Mouse (Mus musculus) spleen, embryonic (tissue): ENCODE measurements around the gene Cyp4a10.
"Not testable (repeated sequence)": the region's sequence is repeated elsewhere in the genome, so short reads cannot be mapped to it uniquely, and the experiment has no call there.

Experiments used
- CTCF ChIA-PET: fragments of 350-600 bp; sonication (Branson Sonifier 250); formaldehyde crosslinking; loops from one replicate; lab custom pipeline; 2022; lab: Charles Lee

The Cyp4a10 gene

GRCm38 (mm10) chr4:115518000-115518399 lies at the start of gene Cyp4a10:
Cyp4a10 (plus strand) TSS chr4:115518264.
- CTCF ChIA-PET = not testable (repeated sequence)

GRCm38 (mm10) chr4:115473585-115473984 lies 44.5 kb upstream of the Cyp4a10 start:
- CTCF ChIA-PET = not testable (repeated sequence)

GRCm38 (mm10) chr4:115476051-115476450 lies 42.0 kb upstream of the Cyp4a10 start:
- CTCF ChIA-PET = not testable (repeated sequence)

- CTCF ChIA-PET = no interaction called here
These were observed 36.9 kb upstream of the Cyp4a10 start for GRCm38 (mm10) chr4:115481006-115481652.

DNA sequence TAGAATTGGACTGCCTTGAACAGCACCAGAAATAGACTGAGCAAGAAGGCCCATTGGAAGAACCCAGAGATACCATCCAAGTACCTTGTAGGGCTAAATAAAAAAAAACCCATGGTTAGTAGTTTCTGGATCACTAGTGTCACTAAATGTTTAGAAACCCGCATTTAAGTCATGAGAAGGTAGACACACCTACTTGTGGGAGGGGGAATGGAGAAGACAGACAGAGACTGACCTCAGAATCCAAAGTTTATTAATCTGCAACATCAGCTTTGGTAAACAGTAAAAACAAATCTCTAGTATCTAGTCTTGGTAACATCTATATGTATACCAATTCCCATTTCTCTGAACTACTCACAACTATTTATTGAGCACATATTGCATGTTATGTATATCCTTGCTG lies 22.1 kb upstream of the Cyp4a10 start, which contains the start of gene Cyp4a14:
Gene Cyp4a14 (minus strand): TSS at position 142 of the 400 bp plus-strand sequence.
- CTCF ChIA-PET = no interaction called here

- CTCF ChIA-PET = no interaction called here
These were observed 20.6 kb upstream of the Cyp4a10 start for GRCm38 (mm10) chr4:115497466-115497865.

DNA sequence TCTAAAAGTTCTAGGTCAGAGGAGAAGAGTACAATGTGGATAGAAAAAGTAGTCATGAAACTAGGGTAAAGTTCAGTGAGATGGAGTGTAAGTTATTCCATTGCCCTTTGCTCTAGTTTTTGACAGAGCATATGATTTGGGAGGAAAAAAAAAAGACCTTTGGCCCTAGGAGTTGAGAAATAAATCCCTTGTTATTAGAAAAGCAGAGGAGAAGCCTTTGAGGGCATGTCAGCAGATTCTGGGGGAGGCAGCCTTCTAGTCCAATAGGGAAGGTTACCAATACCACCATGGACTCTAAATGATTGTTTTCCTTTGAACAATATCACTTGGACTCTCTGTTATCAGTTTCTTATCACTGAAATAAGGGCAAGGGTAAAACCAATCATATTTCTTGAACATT lies 4.1 kb upstream of the Cyp4a10 start:
- CTCF ChIA-PET = not testable (repeated sequence)

- CTCF ChIA-PET = no interaction called here
These were observed 1.4 kb downstream of the Cyp4a10 start for GRCm38 (mm10) chr4:115519444-115519843.

- CTCF ChIA-PET = no interaction called here
These were observed 3.7 kb downstream of the Cyp4a10 start for GRCm38 (mm10) chr4:115521766-115522165.

- CTCF ChIA-PET = no interaction called here
These were observed 27.0 kb downstream of the Cyp4a10 start for GRCm38 (mm10) chr4:115545101-115545500.

DNA sequence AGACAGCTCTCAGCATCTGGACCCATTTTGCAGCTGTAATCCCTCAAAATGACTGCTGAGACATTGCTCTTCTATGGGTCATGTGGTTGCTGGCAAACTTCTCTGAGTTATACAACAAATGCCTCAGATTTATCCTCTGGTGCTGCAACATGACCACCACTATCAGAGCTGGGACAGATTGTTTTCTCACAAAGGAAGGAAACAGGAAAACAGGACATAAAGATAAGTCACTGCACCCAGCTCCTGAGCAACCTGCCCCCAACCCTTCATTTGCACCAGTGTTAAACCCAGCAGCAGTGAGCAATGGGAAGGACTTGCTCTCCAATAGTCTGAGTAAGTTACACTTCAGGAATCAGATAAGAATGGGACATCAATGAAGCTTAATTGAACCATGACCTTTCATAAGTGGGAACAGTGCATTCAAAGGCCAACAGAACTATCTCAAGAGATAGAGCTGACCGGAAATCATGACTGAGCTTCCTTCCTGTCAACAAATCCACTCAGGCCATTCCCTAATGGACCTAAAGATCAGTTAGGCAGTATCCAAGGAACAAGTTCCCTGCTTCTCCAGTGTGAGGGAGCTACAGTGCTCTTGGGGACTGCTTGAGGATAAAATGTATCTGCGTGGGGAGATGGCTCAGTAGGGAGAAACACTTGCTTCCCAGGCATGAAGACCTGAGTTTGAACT lies 28.2 kb downstream of the Cyp4a10 start:
- CTCF ChIA-PET = no interaction called here

- CTCF ChIA-PET = no interaction called here
These were observed 34.7 kb downstream of the Cyp4a10 start for GRCm38 (mm10) chr4:115552726-115553125.

- CTCF ChIA-PET = no interaction called here
These were observed 37.4 kb downstream of the Cyp4a10 start for GRCm38 (mm10) chr4:115555513-115555912.

DNA sequence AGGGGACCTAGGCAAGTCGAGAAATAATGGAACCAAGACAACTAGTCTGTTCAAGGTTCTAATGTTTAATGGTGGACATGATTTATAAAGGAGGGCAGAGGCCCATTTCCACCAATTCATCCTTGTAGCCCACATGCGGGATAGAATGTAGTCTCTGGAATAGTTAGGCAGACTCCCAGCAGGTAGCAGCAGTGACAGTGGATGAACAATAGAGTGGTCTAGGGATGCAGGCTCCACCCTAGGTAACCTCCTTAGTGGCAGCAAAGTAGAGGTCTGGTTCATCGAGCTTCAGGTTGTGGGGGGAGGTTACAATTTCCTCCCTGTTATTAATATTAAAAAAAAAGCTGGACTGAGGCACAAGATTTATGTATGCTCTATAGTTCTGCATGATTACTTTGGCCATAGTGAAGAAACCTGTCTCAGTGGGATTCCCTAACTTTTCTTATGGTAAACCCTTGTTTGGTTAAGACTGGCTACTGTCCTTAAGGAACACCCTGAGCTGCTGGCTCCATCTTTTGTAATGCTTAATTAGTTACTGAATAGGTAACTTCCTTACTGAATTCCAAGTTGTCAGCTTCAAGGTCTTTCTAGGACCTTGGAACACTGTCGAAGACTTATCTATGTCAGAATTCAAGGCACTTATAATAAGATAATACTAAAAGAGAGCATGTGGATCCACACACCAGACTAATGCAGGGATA lies 39.9 kb downstream of the Cyp4a10 start:
- CTCF ChIA-PET = no interaction called here

DNA sequence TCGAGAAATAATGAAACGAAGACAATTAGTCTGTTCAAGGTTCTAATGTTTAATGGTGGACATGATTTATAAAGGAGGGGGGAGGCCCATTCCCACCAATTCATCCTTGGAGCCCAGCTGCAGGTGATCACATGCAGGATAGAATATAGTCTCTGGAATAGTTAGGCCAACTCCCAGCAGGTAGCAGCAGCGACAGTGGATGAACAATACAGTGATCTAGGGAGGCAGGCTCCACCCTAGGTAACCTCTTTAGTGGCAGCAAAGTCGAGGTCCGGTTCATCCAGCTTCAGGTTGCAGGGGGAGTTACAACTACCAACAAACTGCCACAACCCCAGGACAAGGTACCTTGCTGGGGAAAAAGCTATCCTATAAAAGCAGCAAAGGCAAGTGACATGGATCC lies 43.2 kb downstream of the Cyp4a10 start:
- CTCF ChIA-PET = not testable (repeated sequence)

DNA sequence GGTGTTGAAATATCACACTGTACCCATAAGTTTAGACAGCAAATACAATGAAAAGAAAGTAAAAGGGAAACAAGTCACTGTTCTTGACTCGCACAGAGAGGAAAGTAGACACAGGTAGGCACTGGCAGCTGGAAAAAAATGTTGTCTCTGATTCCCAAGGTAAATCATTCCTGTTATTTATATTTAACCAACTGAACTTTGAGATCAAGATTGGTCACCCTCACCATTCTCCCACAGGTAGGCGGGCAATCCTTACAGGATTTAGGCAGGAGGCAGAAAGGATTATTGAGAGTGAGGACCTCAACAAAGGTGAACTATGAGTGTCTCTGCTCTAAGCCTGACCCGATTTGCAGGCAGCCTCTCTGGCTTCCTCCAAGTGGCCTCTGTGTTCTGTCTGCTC lies 45.3 kb downstream of the Cyp4a10 start, which contains the start of gene Cyp4a31:
Gene Cyp4a31 (plus strand): TSS at position 249 of the 400 bp plus-strand sequence.
- CTCF ChIA-PET = no interaction called here

DNA sequence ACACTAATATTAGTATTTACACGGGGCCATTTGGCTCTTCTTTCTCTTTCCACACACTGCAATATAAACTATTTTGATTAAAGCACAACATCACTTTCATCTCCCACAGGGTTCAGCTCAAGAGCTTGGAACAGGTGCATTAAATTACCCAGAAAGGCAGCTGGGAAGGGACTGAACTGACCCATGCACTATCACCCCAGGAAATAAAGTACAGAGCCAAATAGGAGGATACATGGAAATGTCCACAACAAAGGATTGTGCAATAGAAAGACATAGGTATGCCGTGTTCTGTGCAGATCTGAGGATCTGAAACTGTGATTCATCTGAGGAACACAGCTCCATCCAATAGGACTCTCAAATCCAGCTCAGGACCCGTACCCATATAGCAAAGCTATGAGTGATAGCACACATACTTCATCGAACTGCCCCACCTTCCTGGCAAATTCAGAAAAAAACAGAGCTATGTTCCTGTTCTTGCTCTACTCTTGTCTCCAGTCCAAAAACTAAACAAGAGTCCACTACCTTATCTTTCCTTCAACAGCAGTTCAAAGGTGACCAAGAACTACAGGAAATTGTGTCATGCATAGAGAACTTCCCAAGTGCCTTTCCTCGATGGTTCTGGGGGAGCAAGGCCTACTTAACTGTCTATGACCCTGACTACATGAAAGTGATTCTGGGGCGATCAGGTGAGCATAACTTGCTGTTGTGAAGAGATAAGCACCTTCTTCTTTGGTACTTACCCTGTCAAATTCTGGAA lies 46.6 kb downstream of the Cyp4a10 start:
- CTCF ChIA-PET = not testable (repeated sequence)

GRCm38 (mm10) chr4:115575255-115575654 lies 57.2 kb downstream of the Cyp4a10 start:
- CTCF ChIA-PET = no interaction called here

DNA sequence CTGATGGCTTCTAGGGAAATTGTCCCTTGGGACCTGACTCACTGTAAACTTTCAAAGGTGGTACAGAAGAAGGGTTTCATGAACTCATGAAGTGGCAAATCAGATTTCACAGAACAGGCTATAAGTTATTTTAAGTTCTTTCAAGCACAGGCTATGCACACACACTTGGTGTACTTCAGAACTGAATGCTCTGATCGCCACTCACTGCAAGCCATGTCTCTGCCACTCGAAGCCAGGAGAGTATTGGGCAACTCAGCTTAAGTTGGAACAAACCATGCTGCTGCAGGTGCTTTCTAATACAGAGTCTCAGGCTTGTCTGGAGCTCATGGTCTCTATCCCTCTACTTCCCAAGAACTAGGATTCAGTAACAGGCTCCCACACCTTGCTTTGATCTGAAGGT lies 57.7 kb downstream of the Cyp4a10 start:
- CTCF ChIA-PET = no interaction called here

DNA sequence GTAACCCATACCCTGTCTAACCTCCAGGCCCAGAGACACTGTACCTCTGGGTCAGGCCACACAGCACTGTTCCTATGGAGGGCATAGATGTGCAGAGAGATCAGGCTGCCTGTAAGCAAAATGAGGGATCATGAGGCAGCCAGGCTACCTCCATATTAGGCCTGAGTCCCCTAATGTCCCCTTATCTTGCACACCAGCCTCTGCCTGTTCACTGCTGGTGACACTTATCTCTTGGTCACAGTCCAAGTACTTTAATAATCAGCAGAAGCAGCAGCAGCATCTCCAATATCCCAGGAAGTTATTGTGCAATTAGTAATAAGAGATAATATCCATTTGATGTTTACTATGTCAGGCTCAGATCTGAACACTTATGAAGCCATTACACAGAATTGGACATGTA lies 65.0 kb downstream of the Cyp4a10 start:
- CTCF ChIA-PET = no interaction called here
